10 mouse cellular contexts compared by ENCODE assay signal in genomic region chr15:30383075-30383842, GRCm38 (mm10).
A peak's percentile ranks its signal among the peaks of the same experiment; 100 is the strongest.
DNase-seq lines count a peak whose midpoint lies in the region; ATAC-seq and TF ChIP-seq lines count a peak whose summit lies in the region.
"Had no signal": no experiment of that assay in that cellular context is flagged by ENCODE, and none has a peak within 500 bp of the region (broad histone marks: within the 10 kb centered on the region; RNA-seq: fewer than 3 reads in every experiment).

No protein-coding gene starts in this region.

- no peak overlapping the region for H3K27ac ChIP-seq in hindbrain, embryonic 11.5 days (ENCODE audit: low read depth, low read length)
- no peak overlapping the region for H3K27ac ChIP-seq in hindbrain, embryonic 13.5 days
- H3K27ac ChIP-seq in ES-E14 (ENCODE audit: insufficient read depth, low read depth, low read length, poor library complexity, severe bottlenecking), result no peak overlapping the region
- H3K27ac ChIP-seq in lung, embryonic 15.5 days, result peak overlapping the region; percentile 84
- H3K27ac ChIP-seq: liver, embryonic 13.5 days had no signal

- H3K4me2 ChIP-seq in hindbrain, embryonic 11.5 days (replicated peaks; ENCODE audit: low read depth, low read length), result no peak overlapping the region
- no peak overlapping the region for H3K4me2 ChIP-seq in hindbrain, embryonic 13.5 days
- H3K4me2 ChIP-seq in lung, embryonic 15.5 days, result no peak overlapping the region
- H3K4me2 ChIP-seq: liver, embryonic 13.5 days had no signal

- H3K9ac ChIP-seq in hindbrain, embryonic 11.5 days (ENCODE audit: low read depth, low read length), result no peak overlapping the region
- no peak overlapping the region for H3K9ac ChIP-seq in hindbrain, embryonic 13.5 days
- H3K9ac ChIP-seq in ES-E14 (ENCODE audit: insufficient read depth, low read depth, low read length, poor library complexity, severe bottlenecking), result no peak overlapping the region
- H3K9ac ChIP-seq in lung, embryonic 15.5 days, result no peak overlapping the region
- H3K9ac ChIP-seq: liver, embryonic 13.5 days had no signal

- WGBS in hindbrain, embryonic 11.5 days, result 23% methylated on average over 9 of the region's 9 CpGs
- WGBS in hindbrain, embryonic 13.5 days, result 22% methylated on average over 9 of the region's 9 CpGs
- 18% methylated on average over 9 of the region's 9 CpGs for WGBS in lung, embryonic 15.5 days

- H3K4me1 ChIP-seq in hindbrain, embryonic 11.5 days (replicated peaks; ENCODE audit: control insufficient read depth, insufficient read depth, low read length), result no peaks in the 10 kb centered on the region
- peaks cover 17% of the 10 kb centered on the region for H3K4me1 ChIP-seq in hindbrain, embryonic 13.5 days (replicated peaks)
- no peaks in the 10 kb centered on the region for H3K4me1 ChIP-seq in ES-E14 (ENCODE audit: control insufficient read depth in 2 of 2, insufficient read depth in 2 of 2, low read length in 2 of 2, poor library complexity in 1 of 2)
- H3K4me1 ChIP-seq in lung, embryonic 15.5 days, result peaks cover 3% of the 10 kb centered on the region; the same call in 1 of the 2 replicates
- H3K4me1 ChIP-seq: liver, embryonic 13.5 days had no signal

- H3K9me3 ChIP-seq in hindbrain, embryonic 11.5 days (ENCODE audit: control insufficient read depth, low read length), result no peaks in the 10 kb centered on the region
- H3K9me3 ChIP-seq in hindbrain, embryonic 13.5 days, result no peaks in the 10 kb centered on the region
- H3K9me3 ChIP-seq in ES-E14 (ENCODE audit: control insufficient read depth, insufficient read depth, low read depth, low read length), result no peaks in the 10 kb centered on the region
- no peaks in the 10 kb centered on the region for H3K9me3 ChIP-seq in lung, embryonic 15.5 days
- H3K9me3 ChIP-seq: liver, embryonic 13.5 days had no signal

- in situ Hi-C loops in ES-E14 (cut with MboI; ENCODE audit: low sequenced_read_pairs in 2 of 2, unreplicated experiment in 2 of 2), result no loop called here

- H3K4me3 ChIP-seq in hindbrain, embryonic 11.5 days (ENCODE audit: low read depth, low read length), result no peak overlapping the region
- H3K4me3 ChIP-seq in hindbrain, embryonic 13.5 days, result no peak overlapping the region
- no peak overlapping the region for H3K4me3 ChIP-seq in ES-E14 (ENCODE audit: insufficient read depth in 1 of 2, low read depth in 1 of 2, low read length in 2 of 2, poor library complexity in 1 of 2, severe bottlenecking in 1 of 2)
- no peak overlapping the region for H3K4me3 ChIP-seq in lung, embryonic 15.5 days
- H3K4me3 ChIP-seq: liver, embryonic 13.5 days had no signal

- H3K27me3 ChIP-seq in hindbrain, embryonic 11.5 days (ENCODE audit: control insufficient read depth, insufficient read depth, low read length), result no peaks in the 10 kb centered on the region
- H3K27me3 ChIP-seq in hindbrain, embryonic 13.5 days, result no peaks in the 10 kb centered on the region
- no peaks in the 10 kb centered on the region for H3K27me3 ChIP-seq in lung, embryonic 15.5 days
- H3K27me3 ChIP-seq: liver, embryonic 13.5 days had no signal

- DNase-seq in hindbrain, embryonic 11.5 days (ENCODE audit: low spot score), result peak; percentile 27
- DNase-seq in ES-E14 (ENCODE audit: low read depth, low spot score), result peak; percentile 93
- peak; percentile 28 for DNase-seq in embryo, embryonic 9.5 days (ENCODE audit: extremely low spot score)
- no peak for DNase-seq in layer of hippocampus, adult 9-10 months (ENCODE audit: low spot score)
- no peak for DNase-seq in thymus, adult 18-20 months
- DNase-seq in spleen, postnatal 10 days (ENCODE audit: low spot score in 2 of 2), result no peak
- DNase-seq: liver, embryonic 13.5 days had no signal

- ATAC-seq in hindbrain, embryonic 11.5 days (ENCODE audit: low FRiP score), result peak; percentile 17; the same call in 1 of the 2 replicates
- no peak for ATAC-seq in hindbrain, embryonic 13.5 days (ENCODE audit: low FRiP score)
- ATAC-seq in lung, embryonic 15.5 days (ENCODE audit: borderline replicate concordance, extremely low read depth, low FRiP score, low TSS enrichment), result peak; percentile 85
- ATAC-seq: CD4-positive, CD25-positive, alpha-beta regulatory T cell, adult 4 months had no signal

- H3K36me3 ChIP-seq in hindbrain, embryonic 11.5 days (ENCODE audit: control insufficient read depth, insufficient read depth, low read length), result no peaks in the 10 kb centered on the region
- no peaks in the 10 kb centered on the region for H3K36me3 ChIP-seq in hindbrain, embryonic 13.5 days
- H3K36me3 ChIP-seq in ES-E14 (ENCODE audit: control insufficient read depth, insufficient read depth, low read length, poor library complexity, severe bottlenecking), result no peaks in the 10 kb centered on the region; the same call in 1 of the 2 replicates
- H3K36me3 ChIP-seq in lung, embryonic 15.5 days, result no peaks in the 10 kb centered on the region
- H3K36me3 ChIP-seq: liver, embryonic 13.5 days had no signal

TF ChIP-seq in ES-E14, 5 proteins besides CTCF, POLR2A, EP300 and RAD21:
- TF ChIP-seq CHD2 (IDR thresholded peaks at IDR 0.05; ENCODE audit: low read depth, low read length), result peak; percentile 65; the same call in 1 of the 2 replicates
- TF ChIP-seq MAFK (IDR thresholded peaks at IDR 0.05; ENCODE audit: insufficient read depth, low read depth, low read length), result peak; percentile 92
- no peak for TF ChIP-seq HCFC1 (IDR thresholded peaks at IDR 0.05; ENCODE audit: borderline replicate concordance, insufficient read depth, low read length)

Comparison
In these comparisons a context has a peak if more than half of its experiments do, and no peak if none do; other contexts are left out.
1. DNase-seq: peak in hindbrain, embryonic 11.5 days (single experiment), ES-E14 (single experiment) and embryo, embryonic 9.5 days (single experiment); none in layer of hippocampus, adult 9-10 months (single experiment), thymus, adult 18-20 months (0 of 2) and spleen, postnatal 10 days (0 of 2).